Mouse (Mus musculus) ES-CJ7 (cell line): ENCODE measurements around the gene Ctcf.
"Not testable (repeated sequence)": the region's sequence is repeated elsewhere in the genome, so short reads cannot be mapped to it uniquely, and the experiment has no call there.

Source experiments
- DNase-seq: peaks from one replicate; pipeline ENCODE4 v3.0.0; 2011; ENCODE audit warnings: low read depth, low spot score

The Ctcf gene

GRCm38 (mm10) chr8:105636018-105636962, at the start of gene Ctcf:
Ctcf (plus strand) TSS chr8:105636568.
- DNase-seq, result peak; percentile 94

GRCm38 (mm10) chr8:105592431-105592830, 43.9 kb upstream of the Ctcf start:
- DNase-seq, result no peak

- no peak for DNase-seq
These were observed 42.5 kb upstream of the Ctcf start for GRCm38 (mm10) chr8:105593859-105594258.

DNA sequence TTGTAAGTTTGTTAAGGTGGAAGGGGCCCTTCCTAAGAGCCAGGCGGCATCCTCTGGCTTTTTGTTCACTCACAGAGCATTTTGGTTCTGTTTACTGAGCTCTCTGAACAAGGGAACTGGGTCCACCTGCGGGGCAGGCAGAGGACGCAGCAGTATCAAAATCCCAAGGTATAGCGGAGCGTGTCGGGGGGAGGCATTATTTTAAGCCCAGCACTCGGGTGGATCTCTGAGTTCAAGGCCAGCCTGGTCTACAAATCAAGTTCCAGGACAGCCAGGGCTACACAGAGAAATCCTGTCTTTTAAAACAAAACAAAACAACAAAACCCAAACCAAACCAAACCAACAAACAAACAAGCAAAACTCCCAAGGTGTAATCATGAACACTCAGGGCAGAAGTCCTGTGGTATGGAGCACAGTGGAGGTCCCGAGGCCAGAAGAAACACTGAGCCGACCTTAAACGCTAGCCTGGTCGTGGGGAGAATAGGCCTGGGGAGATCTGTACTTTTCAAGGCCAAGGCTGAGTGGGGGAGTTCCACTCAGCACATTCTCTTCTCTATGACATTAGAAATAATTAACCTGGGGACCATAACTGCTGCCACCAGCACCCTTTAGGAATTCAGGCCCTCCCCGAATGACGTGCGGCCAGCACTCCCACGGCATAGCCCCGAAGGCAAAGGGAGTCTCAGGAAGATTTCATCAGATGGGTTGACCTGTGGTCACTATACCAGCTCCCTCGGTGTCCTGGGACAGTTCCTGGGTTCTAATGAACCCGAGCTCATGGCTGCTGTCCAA, 41.7 kb upstream of the Ctcf start:
- no peak for DNase-seq

DNA sequence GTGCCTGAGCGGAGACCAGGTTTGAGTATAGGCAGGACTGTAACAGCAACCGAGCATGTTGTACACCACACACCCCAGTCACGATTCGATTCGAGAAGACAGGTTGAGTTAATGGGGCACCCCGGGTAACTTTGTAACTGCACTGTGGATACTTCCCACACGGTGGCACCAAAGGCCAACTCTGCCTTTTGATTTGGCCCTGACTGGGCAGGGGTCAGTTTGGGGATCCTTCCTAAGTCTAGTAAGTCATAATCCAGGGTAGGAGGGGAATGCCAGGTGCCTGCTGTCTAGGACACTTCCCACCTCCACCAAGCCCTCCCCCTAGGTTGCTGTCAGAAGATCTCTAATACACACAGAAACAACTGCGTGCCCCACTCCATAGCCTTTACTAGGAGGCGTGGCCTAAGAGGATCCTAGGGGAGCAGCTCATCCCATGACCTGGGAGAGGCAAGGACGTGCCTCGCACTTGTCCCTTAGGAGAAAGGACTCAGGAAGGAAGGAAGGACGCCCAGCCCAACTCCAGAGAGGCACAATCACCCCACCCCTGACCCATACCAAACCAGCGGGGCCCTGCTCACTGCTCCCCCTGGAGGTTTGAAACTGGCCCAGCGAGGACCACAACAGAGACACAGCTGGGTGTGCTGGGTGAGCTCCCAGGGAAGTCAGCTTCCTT, 39.9 kb upstream of the Ctcf start:
- DNase-seq, result peak; percentile 88

GRCm38 (mm10) chr8:105598777-105599176, 37.6 kb upstream of the Ctcf start:
- no peak for DNase-seq

GRCm38 (mm10) chr8:105601301-105601700, 35.1 kb upstream of the Ctcf start:
- DNase-seq, result no peak

DNA sequence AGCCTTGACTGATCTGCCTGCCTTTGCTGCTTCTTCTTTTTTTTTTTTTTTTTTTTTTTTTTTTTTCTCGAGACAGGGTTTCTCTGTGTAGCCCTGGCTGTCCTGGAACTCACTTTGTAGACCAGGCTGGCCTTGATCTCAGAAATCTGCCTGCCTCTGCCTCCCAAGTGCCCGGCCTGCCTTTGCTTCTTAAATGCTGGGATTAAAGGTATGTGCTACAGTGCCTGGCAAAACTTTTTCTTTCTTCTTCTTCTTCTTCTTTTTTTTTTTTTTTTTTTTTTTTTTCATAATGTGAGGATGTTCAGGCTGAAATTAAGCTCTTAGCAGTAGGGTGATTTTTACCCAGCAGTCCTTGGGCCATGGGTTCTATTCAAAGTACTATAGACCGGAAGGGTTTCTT, 33.8 kb upstream of the Ctcf start:
- not testable (repeated sequence) for DNase-seq

DNA sequence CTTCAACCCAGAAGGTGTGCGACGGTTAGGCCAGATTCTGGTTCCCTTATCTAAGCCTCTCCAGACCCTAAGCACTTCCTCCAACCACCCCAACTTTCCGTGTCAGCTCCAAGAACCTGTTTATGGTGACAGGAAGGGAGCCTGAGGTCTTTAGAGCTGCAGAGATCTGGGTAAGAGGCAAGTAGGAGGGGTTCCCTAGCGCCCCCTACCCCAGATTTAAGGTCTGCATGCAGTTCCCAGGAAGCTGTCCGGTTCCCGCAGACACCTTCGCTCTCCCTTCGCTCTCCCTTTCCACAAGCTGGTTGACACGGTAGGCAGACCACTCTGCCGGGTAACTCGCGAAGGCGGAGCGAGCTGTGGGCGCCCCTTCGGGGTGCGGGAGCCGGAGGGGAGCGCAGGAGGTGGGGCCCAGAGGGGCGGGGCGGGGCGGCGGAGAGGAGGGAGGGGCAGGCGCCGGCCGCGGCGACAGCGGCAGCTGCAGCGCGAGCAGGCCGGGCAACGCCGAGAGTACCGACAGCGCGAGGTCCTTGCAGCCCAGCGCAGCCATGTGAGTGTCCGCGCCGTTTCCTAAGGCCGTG, 31.5 kb upstream of the Ctcf start, which contains the start of gene Ripor1:
Ripor1 (plus strand) TSS at position 452 of the 578 bp plus-strand sequence.
- peak; percentile 91 for DNase-seq

DNA sequence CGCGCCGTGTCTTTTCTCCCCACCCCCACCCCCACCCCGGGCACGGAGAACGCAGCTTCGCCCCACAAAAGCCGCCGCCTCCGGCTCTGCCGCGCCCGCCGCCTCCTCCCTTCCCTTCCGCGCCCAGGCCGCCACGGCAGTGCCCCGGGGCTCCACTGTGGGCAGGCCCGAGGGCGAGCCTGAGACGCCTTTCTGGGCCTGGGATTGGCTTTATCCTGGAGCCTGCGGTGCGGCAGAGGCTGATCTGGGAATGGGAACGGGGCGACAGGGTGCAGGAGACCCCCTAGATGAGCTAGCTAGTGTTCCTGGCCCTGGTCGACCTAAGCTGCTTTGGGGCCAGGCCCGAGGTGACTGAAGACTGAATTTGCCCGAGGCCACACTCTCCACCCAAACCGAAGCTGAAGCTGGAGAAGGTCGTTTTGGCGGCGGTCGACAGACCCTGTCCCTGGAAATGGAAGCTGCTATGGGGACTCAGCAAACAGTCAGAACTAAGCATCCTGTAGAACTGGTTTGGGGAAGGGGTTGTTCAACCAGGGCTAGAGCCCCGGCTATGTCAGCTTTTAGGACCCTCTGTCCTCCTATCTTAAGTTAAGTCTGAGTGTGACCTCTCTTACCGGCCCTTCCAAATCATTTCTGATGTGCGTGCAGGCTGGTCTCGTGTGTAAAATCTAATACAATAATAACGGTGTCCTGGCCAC, 30.7 kb upstream of the Ctcf start:
- no peak for DNase-seq

- peak; percentile 76 for DNase-seq
These were observed 30.0 kb upstream of the Ctcf start for GRCm38 (mm10) chr8:105606189-105607023.

DNA sequence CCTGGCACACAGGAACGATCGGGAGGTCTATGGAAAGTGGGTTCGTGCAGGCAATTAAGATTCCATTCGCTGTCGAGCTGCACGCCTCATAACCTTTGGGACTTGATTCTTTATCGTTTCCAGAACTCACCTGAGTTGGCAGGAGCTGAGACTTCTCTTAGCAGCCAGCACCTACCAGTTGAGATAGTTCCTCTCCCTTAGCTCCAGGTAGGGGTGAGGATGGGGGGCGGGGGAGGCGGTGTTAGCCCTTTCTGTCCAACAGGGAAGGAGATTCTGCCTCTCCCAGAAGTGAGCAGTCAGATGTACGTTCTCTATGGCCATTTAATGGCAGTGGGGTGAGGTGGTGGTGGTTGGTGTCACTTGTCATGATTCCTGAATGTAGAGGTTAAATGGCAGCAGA, 29.3 kb upstream of the Ctcf start:
- no peak for DNase-seq

DNA sequence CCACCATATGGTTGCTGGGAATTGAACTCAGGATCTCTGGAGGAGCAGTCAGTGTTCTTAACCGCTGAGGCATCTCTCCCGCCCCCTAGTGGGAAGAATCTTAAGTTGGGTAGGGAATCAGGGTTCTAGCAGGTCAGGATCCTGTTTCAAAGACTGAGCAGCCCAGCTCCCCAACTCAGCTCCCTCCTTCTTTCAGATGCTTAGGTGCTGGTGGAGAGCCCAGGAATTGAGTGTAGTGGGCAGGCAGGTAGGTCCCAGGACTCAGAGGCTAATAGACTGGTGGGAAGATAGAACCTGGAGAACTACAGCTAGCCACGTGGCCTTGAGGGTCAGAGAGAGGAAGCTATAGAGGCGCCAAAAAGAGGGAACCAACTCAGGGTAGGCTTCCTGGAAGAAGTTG, 28.7 kb upstream of the Ctcf start:
- DNase-seq, result peak; percentile 92

DNA sequence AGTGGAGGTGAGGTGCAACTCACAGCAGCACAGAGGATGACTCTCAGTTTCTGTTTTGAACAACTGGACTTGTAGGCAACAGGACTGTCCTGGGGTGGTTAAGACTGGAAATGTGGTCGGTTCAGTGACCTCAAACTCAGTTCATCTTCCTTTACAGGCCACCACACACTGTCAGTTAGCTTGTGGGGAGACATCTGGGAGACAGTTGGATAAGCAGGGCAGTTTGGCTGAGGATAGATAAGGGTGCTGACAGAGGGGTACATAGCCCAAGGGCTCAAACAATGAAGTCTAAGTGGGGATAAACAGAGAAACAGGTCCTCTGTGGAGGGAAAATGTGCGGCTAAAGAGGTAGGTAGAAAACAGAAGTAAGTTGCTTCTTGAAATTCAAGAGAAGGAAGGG, 27.0 kb upstream of the Ctcf start:
- no peak for DNase-seq

DNA sequence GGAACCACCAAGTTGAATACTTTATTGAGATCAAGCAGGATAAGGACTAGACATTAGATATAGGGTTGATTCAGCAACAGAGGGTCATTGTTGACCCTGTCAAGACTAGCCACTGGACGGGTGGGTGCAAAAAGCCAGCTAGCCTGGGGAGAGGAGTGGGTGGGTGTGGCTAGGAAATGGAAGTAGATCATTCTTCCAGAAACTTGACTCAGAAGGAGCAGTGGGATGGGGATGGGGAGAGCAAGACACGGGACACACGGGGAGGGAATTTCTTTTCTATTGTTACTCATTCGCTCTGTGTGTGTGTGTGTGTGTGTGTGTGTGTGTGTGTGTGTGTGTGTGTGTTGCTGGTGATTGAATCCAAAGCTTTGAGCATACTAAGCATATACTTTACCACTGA, 26.6 kb upstream of the Ctcf start:
- DNase-seq, result no peak

DNA sequence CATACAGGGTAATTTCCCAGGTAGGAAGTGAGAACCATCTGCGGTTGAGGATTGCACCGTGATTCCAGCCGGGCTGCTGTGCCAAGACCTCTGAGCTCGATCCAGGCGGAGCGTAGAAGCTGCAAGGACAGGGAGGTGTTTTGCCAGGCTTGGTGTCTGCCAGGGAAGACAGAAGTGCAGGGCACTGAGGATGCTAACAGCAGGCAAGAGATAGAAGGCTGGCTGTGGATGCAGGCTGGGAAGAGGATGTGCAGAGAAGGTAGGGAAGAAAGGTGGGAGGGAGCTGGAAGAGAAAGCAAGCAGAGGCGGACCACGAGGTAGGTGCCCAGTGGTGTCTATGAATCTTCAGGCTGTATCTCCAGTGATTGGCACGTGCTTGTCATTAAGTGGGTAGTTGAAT, 24.5 kb upstream of the Ctcf start:
- no peak for DNase-seq

DNA sequence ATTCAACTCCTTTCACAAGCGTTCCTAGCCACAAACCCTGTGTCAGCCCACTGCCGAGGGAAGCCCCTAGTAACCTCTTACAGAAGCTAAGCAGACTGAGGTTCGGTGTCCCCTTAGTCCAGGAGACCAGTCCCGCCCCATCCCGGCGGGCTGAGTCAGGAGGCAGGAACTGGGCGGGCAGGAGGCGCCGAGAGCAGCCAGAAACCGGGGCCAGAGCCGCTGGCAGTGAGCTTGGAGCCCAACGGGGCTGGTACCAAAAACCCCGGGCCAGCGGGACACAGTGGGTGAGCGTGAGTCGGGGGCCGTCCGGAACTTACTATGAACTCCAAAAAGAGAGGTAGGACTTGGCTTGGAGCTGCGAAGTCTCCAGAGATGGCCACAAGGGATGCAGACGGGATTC, 23.3 kb upstream of the Ctcf start:
- DNase-seq, result no peak

GRCm38 (mm10) chr8:105613830-105614511, 22.4 kb upstream of the Ctcf start:
- DNase-seq, result peak; percentile 60

GRCm38 (mm10) chr8:105615942-105616341, 20.4 kb upstream of the Ctcf start:
- no peak for DNase-seq
